Mouse (Mus musculus): ENCODE results near the gene Polr3b. TPM values are rescaled to one million over a fixed set of nuclear protein-coding genes. Genes with fewer than 3 reads are reported as not detected.

Gene Polr3b
- total RNA-seq, 1 experiment from 2014 or later, result 26.5 TPM

GRCm38 (mm10) chr10:84600136-84600535 lies 22.0 kb upstream of the Polr3b start:
- no peak for ATAC-seq (replicated peaks in 1 of 2; ENCODE audit: insufficient read depth in 1 of 2, low FRiP score in 2 of 2, low TSS enrichment in 1 of 2, low read depth in 1 of 2, poor library complexity in 2 of 2, severe bottlenecking in 2 of 2)

DNA sequence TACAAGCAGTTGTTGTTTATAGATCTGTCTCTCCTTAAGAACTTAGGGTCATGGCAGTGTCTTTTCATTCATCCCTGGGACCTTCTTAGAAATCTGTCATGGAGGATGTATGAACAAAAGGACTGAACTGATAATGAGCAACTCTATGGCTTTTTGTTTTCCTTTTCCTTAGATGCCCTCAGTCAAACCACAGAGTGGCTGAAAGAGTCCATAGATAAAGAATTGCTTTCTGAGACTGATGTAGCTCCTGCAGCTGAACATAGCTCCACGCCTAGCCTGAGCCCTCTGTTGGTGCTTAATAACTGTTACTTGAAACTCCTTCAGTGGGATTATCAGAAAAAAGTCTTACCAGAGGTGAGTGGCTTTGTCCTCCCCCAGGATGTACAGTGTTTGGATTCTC lies 17.8 kb upstream of the Polr3b start:
- ATAC-seq (replicated peaks in 1 of 2; ENCODE audit: insufficient read depth in 1 of 2, low FRiP score in 2 of 2, low TSS enrichment in 1 of 2, low read depth in 1 of 2, poor library complexity in 2 of 2, severe bottlenecking in 2 of 2), result no peak

GRCm38 (mm10) chr10:84608361-84608760 lies 13.7 kb upstream of the Polr3b start:
- no peak for ATAC-seq (replicated peaks in 1 of 2; ENCODE audit: insufficient read depth in 1 of 2, low FRiP score in 2 of 2, low TSS enrichment in 1 of 2, low read depth in 1 of 2, poor library complexity in 2 of 2, severe bottlenecking in 2 of 2)

GRCm38 (mm10) chr10:84610324-84610723 lies 11.8 kb upstream of the Polr3b start:
- no peak for ATAC-seq (replicated peaks in 1 of 2; ENCODE audit: insufficient read depth in 1 of 2, low FRiP score in 2 of 2, low TSS enrichment in 1 of 2, low read depth in 1 of 2, poor library complexity in 2 of 2, severe bottlenecking in 2 of 2)

DNA sequence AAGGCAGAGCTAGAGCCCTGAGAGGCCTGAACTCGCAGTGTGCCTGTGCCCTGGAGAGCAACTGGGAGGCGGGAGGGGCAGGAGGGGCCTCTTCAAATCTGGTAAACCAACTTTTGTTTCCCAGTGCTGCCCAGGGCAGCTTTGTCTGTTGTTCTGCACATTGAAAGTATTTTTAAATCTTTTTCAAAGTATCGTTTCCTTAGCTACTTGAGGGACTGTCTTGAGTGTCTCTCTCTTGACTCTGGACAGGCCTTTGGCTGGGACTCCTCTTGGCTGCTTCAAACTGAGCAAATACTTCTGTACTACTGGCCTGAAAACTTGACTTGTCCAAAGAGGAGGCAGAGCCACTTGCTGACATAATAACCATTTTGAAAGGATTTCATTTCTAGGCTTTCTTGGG lies 11.3 kb upstream of the Polr3b start:
- no peak for ATAC-seq (replicated peaks in 1 of 2; ENCODE audit: insufficient read depth in 1 of 2, low FRiP score in 2 of 2, low TSS enrichment in 1 of 2, low read depth in 1 of 2, poor library complexity in 2 of 2, severe bottlenecking in 2 of 2)

GRCm38 (mm10) chr10:84611664-84612063 lies 10.4 kb upstream of the Polr3b start:
- no peak for ATAC-seq (replicated peaks in 1 of 2; ENCODE audit: insufficient read depth in 1 of 2, low FRiP score in 2 of 2, low TSS enrichment in 1 of 2, low read depth in 1 of 2, poor library complexity in 2 of 2, severe bottlenecking in 2 of 2)

DNA sequence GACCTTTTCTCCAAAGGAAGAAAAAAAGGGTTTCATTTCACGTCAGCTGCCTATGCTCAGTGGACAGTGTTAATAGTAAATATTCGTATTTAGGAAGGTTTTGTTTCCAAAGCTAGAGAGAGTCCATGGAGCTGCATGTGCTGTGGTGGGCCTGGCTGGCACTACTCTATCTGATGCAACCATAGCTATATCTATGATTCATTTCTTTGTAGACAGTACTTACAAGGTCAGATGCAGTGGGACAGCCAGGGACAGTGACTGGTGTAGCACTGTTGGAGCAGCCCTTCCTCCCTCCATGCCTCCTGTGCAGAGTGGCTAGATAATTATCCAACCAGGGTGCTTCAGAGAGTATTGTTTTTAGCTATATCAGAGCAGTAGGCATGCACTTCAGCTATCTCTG lies 9.8 kb upstream of the Polr3b start:
- no peak for ATAC-seq (replicated peaks in 1 of 2; ENCODE audit: insufficient read depth in 1 of 2, low FRiP score in 2 of 2, low TSS enrichment in 1 of 2, low read depth in 1 of 2, poor library complexity in 2 of 2, severe bottlenecking in 2 of 2)

DNA sequence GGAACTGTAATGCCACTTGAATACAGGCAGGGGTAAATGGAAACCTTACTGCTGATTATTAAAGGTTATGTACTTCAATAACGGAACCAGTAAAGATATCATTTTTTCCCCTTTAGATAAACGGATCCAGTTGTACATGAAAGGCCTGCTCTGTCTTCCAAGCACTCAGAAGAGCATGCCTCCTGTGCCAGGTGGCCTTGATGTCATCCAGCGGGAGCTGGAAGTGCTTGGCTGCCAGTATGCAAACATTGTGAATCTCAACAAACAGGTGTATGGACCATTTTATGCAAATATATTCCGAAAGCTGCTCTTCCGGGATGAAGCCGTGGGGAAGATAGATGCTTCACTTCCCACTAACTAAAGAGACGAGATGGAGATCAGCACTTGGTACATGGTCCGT lies 8.7 kb upstream of the Polr3b start:
- no peak for ATAC-seq (replicated peaks in 1 of 2; ENCODE audit: insufficient read depth in 1 of 2, low FRiP score in 2 of 2, low TSS enrichment in 1 of 2, low read depth in 1 of 2, poor library complexity in 2 of 2, severe bottlenecking in 2 of 2)

GRCm38 (mm10) chr10:84615076-84615475 lies 7.0 kb upstream of the Polr3b start:
- no peak for ATAC-seq (replicated peaks in 1 of 2; ENCODE audit: insufficient read depth in 1 of 2, low FRiP score in 2 of 2, low TSS enrichment in 1 of 2, low read depth in 1 of 2, poor library complexity in 2 of 2, severe bottlenecking in 2 of 2)

GRCm38 (mm10) chr10:84631182-84631581 lies 9.1 kb downstream of the Polr3b start:
- 0 out of 4 replicates have a peak, but pooled peaks of 1 of the 2 experiments have one; percentile 32 for ATAC-seq (replicated peaks in 1 of 2; ENCODE audit: insufficient read depth in 1 of 2, low FRiP score in 2 of 2, low TSS enrichment in 1 of 2, low read depth in 1 of 2, poor library complexity in 2 of 2, severe bottlenecking in 2 of 2)

DNA sequence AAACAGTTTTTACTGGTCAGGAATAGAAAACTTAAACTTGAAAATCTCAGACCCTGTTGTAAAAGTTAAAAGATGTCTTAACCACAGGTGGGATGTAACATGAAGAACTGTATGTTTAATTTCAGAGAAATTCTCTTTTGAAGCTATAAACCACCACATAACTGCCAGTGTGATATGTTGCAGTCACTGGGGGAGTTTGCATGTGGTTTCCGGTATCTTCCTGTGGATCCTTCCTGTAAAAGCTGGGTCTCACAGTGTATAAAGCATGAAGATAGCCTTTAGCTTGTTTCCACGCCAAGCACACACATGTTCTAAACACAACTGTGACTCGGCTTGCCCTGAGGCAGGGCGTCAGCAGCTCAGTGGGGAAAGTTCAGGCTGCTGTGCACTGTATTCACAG lies 9.9 kb downstream of the Polr3b start:
- no peak for ATAC-seq (replicated peaks in 1 of 2; ENCODE audit: insufficient read depth in 1 of 2, low FRiP score in 2 of 2, low TSS enrichment in 1 of 2, low read depth in 1 of 2, poor library complexity in 2 of 2, severe bottlenecking in 2 of 2)

GRCm38 (mm10) chr10:84636656-84637055 lies 14.6 kb downstream of the Polr3b start:
- no peak for ATAC-seq (replicated peaks in 1 of 2; ENCODE audit: insufficient read depth in 1 of 2, low FRiP score in 2 of 2, low TSS enrichment in 1 of 2, low read depth in 1 of 2, poor library complexity in 2 of 2, severe bottlenecking in 2 of 2)

GRCm38 (mm10) chr10:84638382-84638781 lies 16.3 kb downstream of the Polr3b start:
- no peak for ATAC-seq (replicated peaks in 1 of 2; ENCODE audit: insufficient read depth in 1 of 2, low FRiP score in 2 of 2, low TSS enrichment in 1 of 2, low read depth in 1 of 2, poor library complexity in 2 of 2, severe bottlenecking in 2 of 2)

DNA sequence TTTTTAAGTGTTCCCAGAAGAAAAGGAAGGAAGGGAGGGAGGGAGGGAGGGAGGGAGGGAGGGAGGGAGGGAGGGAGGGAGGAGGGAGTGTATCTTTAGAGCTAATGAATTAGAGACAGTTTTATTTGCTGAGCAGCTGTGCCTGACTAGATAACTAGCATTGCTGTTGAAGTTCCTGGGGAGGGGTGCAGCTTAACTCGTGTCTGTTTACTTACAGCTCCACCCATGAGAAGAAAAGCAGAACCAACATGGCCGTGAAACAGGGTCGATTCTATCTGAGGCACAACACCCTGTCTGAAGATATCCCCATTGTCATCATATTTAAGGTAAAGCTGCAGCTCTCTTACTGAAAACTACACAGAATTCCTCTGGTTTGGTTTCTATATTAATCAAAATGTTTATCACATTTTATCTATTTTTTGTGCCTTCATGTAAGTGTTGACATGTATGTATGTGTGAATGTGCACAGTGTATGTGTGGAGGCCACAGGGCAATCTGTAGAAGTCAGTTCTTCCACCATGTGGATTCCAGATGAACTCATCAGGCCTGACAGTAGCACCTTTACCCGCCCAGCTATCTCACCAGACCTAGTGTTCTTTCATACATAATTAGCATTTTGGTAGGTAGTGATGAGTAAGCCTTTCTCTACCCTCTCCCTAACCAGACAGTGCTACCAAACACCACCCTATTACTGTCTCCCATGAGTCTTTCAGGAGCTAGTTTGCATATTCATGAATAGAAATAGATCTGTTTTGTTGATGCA lies 17.6 kb downstream of the Polr3b start:
- ATAC-seq (replicated peaks in 1 of 2; ENCODE audit: insufficient read depth in 1 of 2, low FRiP score in 2 of 2, low TSS enrichment in 1 of 2, low read depth in 1 of 2, poor library complexity in 2 of 2, severe bottlenecking in 2 of 2), result no peak; a peak in 1 of 4 replicates

DNA sequence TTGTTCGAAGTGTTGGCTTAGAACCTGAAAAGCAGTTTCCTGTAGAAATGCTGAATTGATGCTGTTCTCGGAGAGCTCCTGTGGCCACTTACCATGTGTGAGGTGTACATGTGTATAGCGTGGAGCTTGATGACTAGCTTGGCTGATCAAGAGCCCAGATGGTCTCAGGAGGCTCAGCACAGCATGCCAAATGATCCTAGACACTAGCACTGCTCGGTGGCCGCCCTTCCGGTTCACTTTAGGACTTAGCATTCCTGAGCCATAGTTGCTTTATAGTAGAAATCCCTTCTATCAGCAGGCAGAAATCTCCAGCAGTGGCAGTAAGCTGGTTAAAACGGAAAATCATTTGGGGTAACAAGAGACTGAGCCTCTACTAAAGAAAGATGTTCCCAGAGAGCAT lies 18.8 kb downstream of the Polr3b start:
- ATAC-seq (replicated peaks in 1 of 2; ENCODE audit: insufficient read depth in 1 of 2, low FRiP score in 2 of 2, low TSS enrichment in 1 of 2, low read depth in 1 of 2, poor library complexity in 2 of 2, severe bottlenecking in 2 of 2), result no peak

GRCm38 (mm10) chr10:84641576-84641975 lies 19.5 kb downstream of the Polr3b start:
- no peak for ATAC-seq (replicated peaks in 1 of 2; ENCODE audit: insufficient read depth in 1 of 2, low FRiP score in 2 of 2, low TSS enrichment in 1 of 2, low read depth in 1 of 2, poor library complexity in 2 of 2, severe bottlenecking in 2 of 2)

- ATAC-seq (replicated peaks in 1 of 2; ENCODE audit: insufficient read depth in 1 of 2, low FRiP score in 2 of 2, low TSS enrichment in 1 of 2, low read depth in 1 of 2, poor library complexity in 2 of 2, severe bottlenecking in 2 of 2), result no peak
Measured at GRCm38 (mm10) chr10:84645940-84646339, 23.8 kb downstream of the Polr3b start.

DNA sequence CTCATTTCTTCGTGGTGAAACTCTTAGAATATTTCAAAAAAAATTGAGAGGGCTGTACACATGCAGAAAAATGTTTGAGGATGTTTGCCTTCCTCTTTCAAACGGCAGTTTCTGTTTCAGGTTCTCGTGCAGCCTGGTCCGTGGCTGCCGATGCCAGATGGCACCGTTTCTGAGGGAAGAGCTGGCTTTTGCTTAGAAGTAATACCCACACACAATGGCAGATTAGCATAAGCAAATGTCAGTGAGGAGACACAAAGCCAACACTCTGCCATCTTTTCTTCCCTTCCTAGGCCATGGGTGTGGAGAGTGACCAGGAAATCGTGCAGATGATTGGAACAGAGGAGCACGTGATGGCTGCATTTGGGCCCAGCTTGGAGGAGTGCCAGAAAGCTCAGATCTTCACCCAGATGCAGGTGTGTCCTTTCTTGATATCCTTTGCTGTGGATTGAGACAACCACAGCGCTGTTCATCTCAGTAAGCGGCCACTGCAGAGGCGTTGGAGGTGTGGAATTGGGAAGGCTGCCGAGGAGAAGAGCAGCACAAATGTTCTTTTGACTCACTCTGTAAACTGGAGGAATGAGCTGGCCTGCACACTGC lies 24.5 kb downstream of the Polr3b start:
- peak; percentile 24 to 59 for ATAC-seq (replicated peaks in 1 of 2; ENCODE audit: insufficient read depth in 1 of 2, low FRiP score in 2 of 2, low TSS enrichment in 1 of 2, low read depth in 1 of 2, poor library complexity in 2 of 2, severe bottlenecking in 2 of 2)

GRCm38 (mm10) chr10:84647264-84647663 lies 25.2 kb downstream of the Polr3b start:
- ATAC-seq (replicated peaks in 1 of 2; ENCODE audit: insufficient read depth in 1 of 2, low FRiP score in 2 of 2, low TSS enrichment in 1 of 2, low read depth in 1 of 2, poor library complexity in 2 of 2, severe bottlenecking in 2 of 2), result 0 out of 4 replicates have a peak, but pooled peaks of 1 of the 2 experiments have one; percentile 23

Measured in hematopoietic stem cell, adult 5-6 weeks (primary cell).